Mouse (Mus musculus) MEL (cell line): ENCODE results near the gene Olfr575. TPM values are rescaled to one million over a fixed set of nuclear protein-coding genes. Genes with fewer than 3 reads are reported as not detected.

Experiments used
- DNase-seq: peaks from one replicate; pipeline ENCODE4 v3.0.0; 2011; ENCODE audit warnings: low read depth, low spot score
- H3K27ac ChIP-seq: 2 replicates; pipeline ENCODE4 v1.5.1; 2012; ENCODE audit warnings: low read depth, mild to moderate bottlenecking, control low read depth, low read length, moderate library complexity; ENCODE audit not compliant: control insufficient read depth
- H3K27me3 ChIP-seq, 2 experiments: fragments of 150-350 bp in 1 of 2; sonication (generic) in 1 of 2; 2 replicates each; pipeline ENCODE4 v1.6.1; 2012; ENCODE audit warnings: low read length in 2 of 2, mild to moderate bottlenecking in 2 of 2, improper control_type of control experiment in 1 of 2, moderate library complexity in 1 of 2; ENCODE audit not compliant: insufficient read depth in 2 of 2, control insufficient read depth in 1 of 2
- H3K36me3 ChIP-seq, 2 experiments: 2 replicates each; pipeline ENCODE4 v1.6.1; 2012 to 2014; ENCODE audit warnings: low read length in 2 of 2, improper control_type of control experiment in 1 of 2, inconsistent platforms in 1 of 2, mild to moderate bottlenecking in 1 of 2; ENCODE audit not compliant: insufficient read depth in 2 of 2, control insufficient read depth in 1 of 2
- H3K4me1 ChIP-seq, 2 experiments: fragments of 150-350 bp in 1 of 2; sonication (generic) in 1 of 2; 2 replicates each; pipeline ENCODE4 v1.6.1; 2012; ENCODE audit warnings: low read length in 2 of 2, improper control_type of control experiment in 1 of 2, mild to moderate bottlenecking in 1 of 2; ENCODE audit not compliant: insufficient read depth in 2 of 2, control insufficient read depth in 1 of 2
- H3K4me3 ChIP-seq, 2 experiments: fragments of 150-350 bp in 1 of 2; sonication (generic) in 1 of 2; 2 replicates each; pipeline ENCODE4 v1.5.1; 2012; ENCODE audit warnings: low read depth in 2 of 2, low read length in 2 of 2, mild to moderate bottlenecking in 2 of 2, moderate library complexity in 2 of 2, control low read depth in 1 of 2, improper control_type of control experiment in 1 of 2; ENCODE audit not compliant: control insufficient read depth in 1 of 2, insufficient read depth in 1 of 2
- H3K79me2 ChIP-seq: 2 replicates; pipeline ENCODE4 v1.6.1; 2012; ENCODE audit warnings: mild to moderate bottlenecking, low read length, moderate library complexity; ENCODE audit not compliant: control insufficient read depth, poor library complexity, insufficient read depth
- H3K9ac ChIP-seq: 2 replicates; pipeline ENCODE4 v1.6.1; 2012; ENCODE audit warnings: low read depth, mild to moderate bottlenecking, control low read depth, low read length, moderate library complexity; ENCODE audit not compliant: control insufficient read depth, poor library complexity, severe bottlenecking
- H3K9me3 ChIP-seq: fragments of 150-350 bp; sonication (generic); replicated peaks from 2 replicates; pipeline ENCODE4 v1.6.1; 2012; ENCODE audit warnings: mild to moderate bottlenecking, low read length, improper control_type of control experiment, moderate library complexity; ENCODE audit not compliant: insufficient read depth
- BHLHE40 ChIP-seq: IDR thresholded peaks from 2 replicates; pipeline ENCODE4 v1.6.1; 2012; ENCODE audit warnings: low read depth, mild to moderate bottlenecking, inconsistent platforms, low read length, improper control_type of control experiment, borderline replicate concordance
- CHD1 ChIP-seq: IDR thresholded peaks from 2 replicates; pipeline ENCODE4 v1.6.1; 2012; ENCODE audit warnings: low read depth, mild to moderate bottlenecking, inconsistent platforms, low read length, improper control_type of control experiment
- CHD2 ChIP-seq: IDR thresholded peaks from 2 replicates; pipeline ENCODE4 v1.6.1; 2011; ENCODE audit warnings: low read length, improper control_type of control experiment
- CTCF ChIP-seq, 3 experiments: IDR thresholded peaks in 2 of 3; conservative IDR thresholded peaks in 1 of 3; 2 replicates each; pipeline ENCODE4 v1.5.1; 2011 to 2012; ENCODE audit warnings: low read length in 3 of 3, low read depth in 2 of 3, mild to moderate bottlenecking in 2 of 3, improper control_type of control experiment in 1 of 3, inconsistent platforms in 1 of 3, mixed read lengths in 1 of 3, moderate library complexity in 1 of 3; ENCODE audit not compliant: control insufficient read depth in 1 of 3, insufficient read depth in 1 of 3, poor library complexity in 1 of 3, severe bottlenecking in 1 of 3
- EP300 ChIP-seq, 2 experiments: IDR thresholded peaks; 2 replicates each; pipeline ENCODE4 v1.6.1; 2011; ENCODE audit warnings: improper control_type of control experiment in 2 of 2, low read length in 2 of 2, low read depth in 1 of 2, mild to moderate bottlenecking in 1 of 2
- ETS1 ChIP-seq: IDR thresholded peaks from 2 replicates; pipeline ENCODE4 v1.6.1; 2012; ENCODE audit warnings: low read depth, mild to moderate bottlenecking, inconsistent platforms, low read length, improper control_type of control experiment, moderate library complexity
- KAT2A ChIP-seq: conservative IDR thresholded peaks from 2 replicates; pipeline ENCODE4 v1.6.1; 2012; ENCODE audit warnings: low read depth, low read length, improper control_type of control experiment, inconsistent platforms
- MAFK ChIP-seq: IDR thresholded peaks from 2 replicates; pipeline ENCODE4 v1.6.1; 2011; ENCODE audit warnings: low read depth, mild to moderate bottlenecking, low read length, improper control_type of control experiment, borderline replicate concordance
- MAX ChIP-seq: IDR thresholded peaks from 2 replicates; pipeline ENCODE4 v1.6.1; 2011; ENCODE audit warnings: low read length, improper control_type of control experiment
- MAZ ChIP-seq: IDR thresholded peaks from 2 replicates; pipeline ENCODE4 v1.6.1; 2012; ENCODE audit warnings: low read depth, mild to moderate bottlenecking, inconsistent platforms, low read length, improper control_type of control experiment
- MEF2A ChIP-seq: IDR thresholded peaks from 2 replicates; pipeline ENCODE4 v1.6.1; 2014; ENCODE audit warnings: low read depth, mild to moderate bottlenecking, inconsistent platforms, low read length, improper control_type of control experiment; ENCODE audit not compliant: poor library complexity, insufficient replicate concordance, severe bottlenecking; ENCODE audit errors: extremely low read depth
- MXI1 ChIP-seq: IDR thresholded peaks from 2 replicates; pipeline ENCODE4 v1.6.1; 2011; ENCODE audit warnings: mild to moderate bottlenecking, low read depth, low read length, improper control_type of control experiment
- MYC ChIP-seq: IDR thresholded peaks from 2 replicates; pipeline ENCODE4 v1.6.1; 2011; ENCODE audit warnings: low read depth, mild to moderate bottlenecking, low read length, improper control_type of control experiment, moderate library complexity
- POLR2A ChIP-seq, 2 experiments: IDR thresholded peaks; 2 replicates each; pipeline ENCODE4 v1.6.1; 2011 to 2012; ENCODE audit warnings: low read length in 2 of 2, mild to moderate bottlenecking in 2 of 2, control low read depth in 1 of 2, improper control_type of control experiment in 1 of 2, low read depth in 1 of 2, moderate library complexity in 1 of 2; ENCODE audit not compliant: control insufficient read depth in 1 of 2, insufficient read depth in 1 of 2, poor library complexity in 1 of 2
- RAD21 ChIP-seq: IDR thresholded peaks from 2 replicates; pipeline ENCODE4 v1.6.1; 2011; ENCODE audit warnings: mild to moderate bottlenecking, low read depth, low read length, improper control_type of control experiment
- RCOR1 ChIP-seq: IDR thresholded peaks from 2 replicates; pipeline ENCODE4 v1.6.1; 2012; ENCODE audit warnings: low read depth, mild to moderate bottlenecking, inconsistent platforms, low read length, improper control_type of control experiment
- SIN3A ChIP-seq: IDR thresholded peaks from 2 replicates; pipeline ENCODE4 v1.6.1; 2012; ENCODE audit warnings: low read length, improper control_type of control experiment, inconsistent platforms
- TBP ChIP-seq: IDR thresholded peaks from 2 replicates; pipeline ENCODE4 v1.8.0; 2011; ENCODE audit warnings: low read depth, low read length, improper control_type of control experiment
- TCF12 ChIP-seq: IDR thresholded peaks from 2 replicates; pipeline ENCODE4 v1.6.1; 2014; ENCODE audit warnings: low read depth, mild to moderate bottlenecking, inconsistent platforms, low read length, improper control_type of control experiment, moderate library complexity
- UBTF ChIP-seq: IDR thresholded peaks from 2 replicates; pipeline ENCODE4 v1.6.1; 2012; ENCODE audit warnings: low read depth, mild to moderate bottlenecking, inconsistent platforms, low read length, improper control_type of control experiment, moderate library complexity, borderline replicate concordance; ENCODE audit not compliant: insufficient read depth
- USF1 ChIP-seq: IDR thresholded peaks from 2 replicates; pipeline ENCODE4 v1.6.1; 2014; ENCODE audit warnings: low read depth, mild to moderate bottlenecking, inconsistent platforms, low read length, improper control_type of control experiment, moderate library complexity
- USF2 ChIP-seq, 2 experiments: IDR thresholded peaks; 2 replicates each; pipeline ENCODE4 v1.6.1; 2011 to 2012; ENCODE audit warnings: improper control_type of control experiment in 2 of 2, low read length in 2 of 2, borderline replicate concordance in 1 of 2, inconsistent platforms in 1 of 2, low read depth in 1 of 2, mild to moderate bottlenecking in 1 of 2; ENCODE audit not compliant: insufficient read depth in 1 of 2
- ZC3H11A ChIP-seq: IDR thresholded peaks from 2 replicates; pipeline ENCODE4 v1.6.1; 2012; ENCODE audit warnings: low read depth, mild to moderate bottlenecking, inconsistent platforms, low read length, improper control_type of control experiment
- ZMIZ1 ChIP-seq: IDR thresholded peaks from 2 replicates; pipeline ENCODE4 v1.6.1; 2012; ENCODE audit warnings: low read depth, mild to moderate bottlenecking, inconsistent platforms, low read length, improper control_type of control experiment, moderate library complexity
- ZNF384 ChIP-seq: IDR thresholded peaks from 2 replicates; pipeline ENCODE4 v1.6.1; 2012; ENCODE audit warnings: low read depth, mild to moderate bottlenecking, inconsistent platforms, low read length, improper control_type of control experiment
- polyA plus RNA-seq, 2 experiments: library from polyadenylated mRNA; stranded (reverse) in 1 of 2; unstranded in 1 of 2; fragments of >175 nt in 1 of 2; fragments of >200 nt in 1 of 2; gene quantifications; 2 replicates each; pipeline versions ENCODE4 v1.2.1 to v1.2.4; 2012; ENCODE audit warnings: low replicate concordance in 2 of 2, low read depth in 1 of 2; ENCODE audit not compliant: insufficient read length in 2 of 2, insufficient read depth in 1 of 2, missing spikeins in 1 of 2
- total RNA-seq: library from RNA; depleted of rRNA; stranded (reverse); fragments of 300-350 nt; gene quantifications from 2 replicates; pipeline ENCODE4 v1.2.3, GENCODE M21; 2012; rRNA removed

Gene Olfr575
- total RNA-seq (not detected in 2 replicates), polyA plus RNA-seq (not detected)

DNA sequence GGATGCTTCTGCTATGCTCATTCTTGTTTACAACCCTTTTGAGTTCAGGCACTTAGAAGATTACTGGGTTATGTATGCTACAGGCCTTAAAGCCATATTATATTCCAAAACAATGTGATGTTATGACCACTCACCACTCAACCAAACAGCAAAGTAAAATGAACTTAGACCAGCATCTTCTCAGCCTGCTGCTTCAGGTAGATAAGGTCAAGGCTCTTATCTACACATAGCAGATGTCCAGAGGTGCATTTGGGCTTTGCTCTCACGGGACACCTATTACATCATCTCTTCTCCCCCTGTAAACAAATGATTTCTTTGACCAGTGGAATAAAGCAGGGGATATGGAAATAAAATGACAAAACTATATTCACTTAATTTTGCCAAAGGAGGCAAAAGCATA is at the start of gene Olfr575:
TSS of gene Olfr575 (minus strand) at position 183 of the 400 bp plus-strand sequence.
- H3K9me3 ChIP-seq: no peaks in the 10 kb centered on the region
- H3K36me3 ChIP-seq: no peaks in the 10 kb centered on the region
- no peak within 1 kb of the TSS for H3K4me3 ChIP-seq
- peak; percentile 31; the same call in 1 of the 2 replicates for TF ChIP-seq TCF12
- no peak for TF ChIP-seq ZMIZ1
- TF ChIP-seq, all 39 proteins: peak for 1
- no peak within 1 kb of the TSS for H3K27ac ChIP-seq
- DNase-seq: no peak
- no peaks in the 10 kb centered on the region for H3K4me1 ChIP-seq
- H3K79me2 ChIP-seq: no peaks in the 10 kb centered on the region
- no peak within 1 kb of the TSS for H3K9ac ChIP-seq
- H3K27me3 ChIP-seq: no peaks in the 10 kb centered on the region

DNA sequence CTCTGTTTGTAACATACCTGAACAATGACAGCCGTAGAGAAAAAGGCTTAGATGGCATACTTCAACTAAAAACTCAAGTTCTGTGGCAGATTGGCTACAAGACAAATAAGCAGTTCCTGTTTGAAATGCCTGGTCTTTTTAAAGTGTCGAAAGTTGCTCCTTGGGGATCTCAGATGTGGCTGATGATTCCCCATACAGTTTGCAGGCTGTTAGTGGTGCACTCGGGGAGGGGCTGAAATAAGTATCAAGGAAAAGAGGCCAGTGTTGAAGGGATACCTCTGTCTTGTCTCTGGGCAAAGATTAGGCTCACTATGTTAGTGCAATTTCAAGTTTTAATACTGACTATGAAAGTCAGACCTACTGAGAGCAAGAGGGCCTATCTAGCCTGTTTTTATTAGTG is 30.6 kb upstream of the Olfr575 start, which contains the start of gene Olfr578:
TSS of gene Olfr578 (minus strand) at position 101 of the 400 bp plus-strand sequence.
- Histone ChIP-seq H3K27ac (no peak within 1 kb of the TSS), H3K4me1 (no peaks in the 10 kb centered on the region), H3K36me3 (no peaks in the 10 kb centered on the region)
- TF ChIP-seq TBP (no peak), MAZ (no peak), UBTF (no peak), MEF2A (no peak), ETS1 (no peak), KAT2A (no peak), EP300 (IDR thresholded peaks at IDR 0.05; ENCODE audit: low read depth in 1 of 2, low read length in 2 of 2) (no peak), TCF12 (no peak), CTCF (IDR thresholded peaks at IDR 0.05 in 2 of 3, conservative IDR thresholded peaks at IDR 0.05 in 1 of 3; ENCODE audit: control insufficient read depth in 1 of 3, insufficient read depth in 1 of 3, low read depth in 2 of 3, low read length in 3 of 3, poor library complexity in 1 of 3, severe bottlenecking in 1 of 3) (no peak), CHD2 (no peak), USF2 (IDR thresholded peaks at IDR 0.05; ENCODE audit: borderline replicate concordance in 1 of 2, insufficient read depth in 1 of 2, low read depth in 1 of 2, low read length in 2 of 2) (no peak), MAX (no peak), ZC3H11A (no peak)
- TF ChIP-seq, all 39 proteins: peak for 0
- no peak within 1 kb of the TSS for H3K9ac ChIP-seq
- H3K9me3 ChIP-seq: no peaks in the 10 kb centered on the region
- H3K79me2 ChIP-seq: no peaks in the 10 kb centered on the region
- no peaks in the 10 kb centered on the region for H3K27me3 ChIP-seq
- no peak for DNase-seq
- H3K4me3 ChIP-seq: no peak within 1 kb of the TSS

DNA sequence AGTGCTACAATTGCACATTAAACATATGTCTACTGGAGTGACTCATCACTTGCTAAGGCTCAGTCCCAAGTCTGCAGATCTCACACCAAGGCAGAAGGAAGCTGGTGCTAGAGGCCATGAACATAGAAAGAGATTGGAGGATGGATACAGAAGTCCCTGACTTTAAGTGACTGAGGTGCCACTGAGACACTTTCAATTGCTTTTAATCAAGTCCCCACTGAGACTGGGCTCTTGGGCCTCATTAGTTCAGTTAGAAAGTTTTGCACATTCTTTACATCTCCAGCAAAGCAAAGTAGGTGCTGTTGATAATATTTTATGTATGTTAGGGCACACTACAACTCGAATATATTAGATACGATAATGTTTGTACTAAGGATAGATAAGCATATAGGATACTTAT is 17.3 kb upstream of the Olfr575 start, which contains the start of gene Olfr577:
TSS of gene Olfr577 (minus strand) at position 101 of the 400 bp plus-strand sequence.
- Histone ChIP-seq H3K36me3 (no peaks in the 10 kb centered on the region), H3K4me1 (no peaks in the 10 kb centered on the region), H3K27me3 (no peaks in the 10 kb centered on the region), H3K9ac (no peak within 1 kb of the TSS), H3K27ac (no peak within 1 kb of the TSS), H3K9me3 (no peaks in the 10 kb centered on the region), H3K79me2 (no peaks in the 10 kb centered on the region), H3K4me3 (no peak within 1 kb of the TSS)
- TF ChIP-seq ETS1 (no peak), BHLHE40 (no peak), USF1 (no peak), MAX (no peak), RCOR1 (no peak), TBP (no peak), MAFK (no peak), ZC3H11A (no peak), SIN3A (no peak), CHD1 (no peak), POLR2A (IDR thresholded peaks at IDR 0.05; ENCODE audit: control insufficient read depth in 1 of 2, insufficient read depth in 1 of 2, low read depth in 1 of 2, low read length in 2 of 2, poor library complexity in 1 of 2) (no peak), MYC (no peak), MXI1 (no peak), RAD21 (no peak), ZNF384 (no peak)
- DNase-seq: no peak
